8 mouse cellular contexts compared by ENCODE assay signal in genomic region chr11:120749430-120749829, GRCm38 (mm10). TPM values are rescaled to one million over a fixed set of nuclear protein-coding genes. Genes with fewer than 3 reads are reported as not detected.
A peak's percentile ranks its signal among the peaks of the same experiment; 100 is the strongest.
DNase-seq lines count a peak whose midpoint lies in the region; ATAC-seq and TF ChIP-seq lines count a peak whose summit lies in the region.

No protein-coding gene starts in this region.

- no peaks in the 10 kb centered on the region for H3K4me1 ChIP-seq in forebrain, postnatal 0 days (ENCODE audit: insufficient read depth)
- H3K4me1 ChIP-seq in forebrain, embryonic 13.5 days: no peaks in the 10 kb centered on the region
- H3K4me1 ChIP-seq in liver, embryonic 13.5 days (replicated peaks): no peaks in the 10 kb centered on the region
- no peaks in the 10 kb centered on the region for H3K4me1 ChIP-seq in forebrain, embryonic 16.5 days (replicated peaks; ENCODE audit: control insufficient read depth, insufficient read depth, low read length)

- no peak for ATAC-seq in forebrain, postnatal 0 days
- ATAC-seq in forebrain, embryonic 13.5 days: no peak
- ATAC-seq in liver, embryonic 13.5 days (ENCODE audit: low read depth): no peak
- ATAC-seq in forebrain, embryonic 16.5 days: no peak

- H3K9me3 ChIP-seq in forebrain, postnatal 0 days (ENCODE audit: low read length): no peaks in the 10 kb centered on the region
- H3K9me3 ChIP-seq in forebrain, embryonic 13.5 days (replicated peaks): no peaks in the 10 kb centered on the region
- H3K9me3 ChIP-seq in liver, embryonic 13.5 days (replicated peaks): no peaks in the 10 kb centered on the region
- no peaks in the 10 kb centered on the region for H3K9me3 ChIP-seq in forebrain, embryonic 16.5 days (ENCODE audit: control insufficient read depth, low read length)

- H3K4me3 ChIP-seq in forebrain, postnatal 0 days (ENCODE audit: low read depth, low read length): no peak overlapping the region
- H3K4me3 ChIP-seq in forebrain, embryonic 13.5 days: no peak overlapping the region
- no peak overlapping the region for H3K4me3 ChIP-seq in liver, embryonic 13.5 days (replicated peaks)
- no peak overlapping the region for H3K4me3 ChIP-seq in forebrain, embryonic 16.5 days (replicated peaks; ENCODE audit: low read length)

- no peaks in the 10 kb centered on the region for H3K36me3 ChIP-seq in forebrain, postnatal 0 days (ENCODE audit: insufficient read depth)
- H3K36me3 ChIP-seq in forebrain, embryonic 13.5 days (ENCODE audit: poor library complexity, severe bottlenecking): no peaks in the 10 kb centered on the region
- no peaks in the 10 kb centered on the region for H3K36me3 ChIP-seq in liver, embryonic 13.5 days
- no peaks in the 10 kb centered on the region for H3K36me3 ChIP-seq in forebrain, embryonic 16.5 days (ENCODE audit: control insufficient read depth, insufficient read depth)

- H3K27me3 ChIP-seq in forebrain, postnatal 0 days (ENCODE audit: insufficient read depth, low read length): no peaks in the 10 kb centered on the region
- no peaks in the 10 kb centered on the region for H3K27me3 ChIP-seq in forebrain, embryonic 13.5 days
- no peaks in the 10 kb centered on the region for H3K27me3 ChIP-seq in liver, embryonic 13.5 days
- H3K27me3 ChIP-seq in forebrain, embryonic 16.5 days (replicated peaks; ENCODE audit: control insufficient read depth, insufficient read depth, low read length): 0 out of 2 replicates have a peak, but pooled peaks cover 3% of the 10 kb centered on the region

- TF ChIP-seq CTCF in forebrain, postnatal 0 days (IDR thresholded peaks at IDR 0.05; ENCODE audit: low read depth): peak; percentile 24; the same call in 1 of the 2 replicates

- 65% methylated on average over 8 of the region's 8 CpGs for WGBS in forebrain, postnatal 0 days
- WGBS in forebrain, embryonic 13.5 days: 60% methylated on average over 8 of the region's 8 CpGs
- WGBS in liver, embryonic 13.5 days (ENCODE audit: insufficient replicate concordance): 50% methylated on average over 8 of the region's 8 CpGs
- WGBS in forebrain, embryonic 16.5 days: 63% methylated on average over 8 of the region's 8 CpGs

- H3K9ac ChIP-seq in forebrain, postnatal 0 days: no peak overlapping the region
- no peak overlapping the region for H3K9ac ChIP-seq in forebrain, embryonic 13.5 days
- no peak overlapping the region for H3K9ac ChIP-seq in liver, embryonic 13.5 days
- no peak overlapping the region for H3K9ac ChIP-seq in forebrain, embryonic 16.5 days (replicated peaks; ENCODE audit: low read depth, low read length)

- H3K27ac ChIP-seq in forebrain, postnatal 0 days (ENCODE audit: low read depth, low read length): no peak overlapping the region
- H3K27ac ChIP-seq in forebrain, embryonic 13.5 days: no peak overlapping the region
- no peak overlapping the region for H3K27ac ChIP-seq in liver, embryonic 13.5 days
- no peak overlapping the region for H3K27ac ChIP-seq in forebrain, embryonic 16.5 days (ENCODE audit: low read length)

- H3K4me2 ChIP-seq in forebrain, postnatal 0 days (ENCODE audit: low read depth): no peak overlapping the region
- H3K4me2 ChIP-seq in forebrain, embryonic 13.5 days: no peak overlapping the region
- H3K4me2 ChIP-seq in liver, embryonic 13.5 days: no peak overlapping the region
- no peak overlapping the region for H3K4me2 ChIP-seq in forebrain, embryonic 16.5 days (ENCODE audit: low read length)

- DNase-seq in forebrain, postnatal 0 days: no peak
- peak; percentile 75 for DNase-seq in 416B (ENCODE audit: low read depth)
- peak; percentile 40 for DNase-seq in T-cell, adult 2 months (ENCODE audit: low spot score)
- peak; percentile 20 for DNase-seq in liver, embryonic 13.5 days
- DNase-seq in thymus, postnatal 25 days: peak; percentile 43
- no peak for DNase-seq in urinary bladder, postnatal 10 days (ENCODE audit: low spot score)

RNA-seq across cellular contexts. Expression of gene Hmga1b, which starts 13.2 kb away (rescaled TPM):
- total RNA-seq in forebrain, postnatal 0 days (2014; rRNA removed): 0.95 and 1.8 TPM in 2 replicates
- 1.6 and 1.7 TPM in 2 replicates for polyA plus RNA-seq in forebrain, postnatal 0 days (2015; fragmentation: Nextera tagmentation; extraction: Ambion mirVana)
- 2.7 and 4.0 TPM in 2 replicates for polyA plus RNA-seq in forebrain, embryonic 13.5 days (2015; fragmentation: Nextera tagmentation; extraction: Ambion mirVana)
- 4.9 and 6.5 TPM in 2 replicates for polyA plus RNA-seq in liver, embryonic 13.5 days (2015; fragmentation: Nextera tagmentation; extraction: Ambion mirVana)
- polyA plus RNA-seq in forebrain, embryonic 16.5 days (2015; fragmentation: Nextera tagmentation; extraction: Ambion mirVana): 1.7 and 2.2 TPM in 2 replicates

RNA-seq across cellular contexts. Expression of gene Cbr2, which starts 17.5 kb away (rescaled TPM):
- 3.6 and 4.8 TPM in 2 replicates for total RNA-seq in forebrain, postnatal 0 days (2014; rRNA removed)
- polyA plus RNA-seq in forebrain, postnatal 0 days (2015; fragmentation: Nextera tagmentation; extraction: Ambion mirVana): 3.1 and 4.9 TPM in 2 replicates
- polyA plus RNA-seq in forebrain, embryonic 13.5 days (2015; fragmentation: Nextera tagmentation; extraction: Ambion mirVana): 0.26 TPM in 1 of 2 replicates, not detected in the other
- 0.22 TPM in 1 of 2 replicates, not detected in the other for polyA plus RNA-seq in liver, embryonic 13.5 days (2015; fragmentation: Nextera tagmentation; extraction: Ambion mirVana)
- 0.92 and 4.8 TPM in 2 replicates for polyA plus RNA-seq in forebrain, embryonic 16.5 days (2015; fragmentation: Nextera tagmentation; extraction: Ambion mirVana)

RNA-seq across cellular contexts. Expression of gene Dcxr, which starts 22.3 kb away (rescaled TPM):
- total RNA-seq in forebrain, postnatal 0 days (2014; rRNA removed): 7.2 and 13.2 TPM in 2 replicates
- polyA plus RNA-seq in forebrain, postnatal 0 days (2015; fragmentation: Nextera tagmentation; extraction: Ambion mirVana): 11.2 and 12.7 TPM in 2 replicates
- polyA plus RNA-seq in forebrain, embryonic 13.5 days (2015; fragmentation: Nextera tagmentation; extraction: Ambion mirVana): 7.8 and 9.5 TPM in 2 replicates
- 8.8 and 9.6 TPM in 2 replicates for polyA plus RNA-seq in liver, embryonic 13.5 days (2015; fragmentation: Nextera tagmentation; extraction: Ambion mirVana)
- polyA plus RNA-seq in forebrain, embryonic 16.5 days (2015; fragmentation: Nextera tagmentation; extraction: Ambion mirVana): 7.6 TPM in 2 replicates

RNA-seq across cellular contexts. Expression of gene Rac3, which starts 28.2 kb away (rescaled TPM):
- total RNA-seq in forebrain, postnatal 0 days (2014; rRNA removed): 598 and 666 TPM in 2 replicates
- polyA plus RNA-seq in forebrain, postnatal 0 days (2015; fragmentation: Nextera tagmentation; extraction: Ambion mirVana): 681 and 697 TPM in 2 replicates
- polyA plus RNA-seq in forebrain, embryonic 13.5 days (2015; fragmentation: Nextera tagmentation; extraction: Ambion mirVana): 83.0 and 105 TPM in 2 replicates
- polyA plus RNA-seq in liver, embryonic 13.5 days (2015; fragmentation: Nextera tagmentation; extraction: Ambion mirVana): 1.7 and 2.3 TPM in 2 replicates
- 251 and 347 TPM in 2 replicates for polyA plus RNA-seq in forebrain, embryonic 16.5 days (2015; fragmentation: Nextera tagmentation; extraction: Ambion mirVana)

RNA-seq across cellular contexts. Expression of gene Rfng, which starts 34.6 kb away (rescaled TPM):
- 61.9 and 82.8 TPM in 2 replicates for total RNA-seq in forebrain, postnatal 0 days (2014; rRNA removed)
- 114 and 125 TPM in 2 replicates for polyA plus RNA-seq in forebrain, postnatal 0 days (2015; fragmentation: Nextera tagmentation; extraction: Ambion mirVana)
- 58.4 and 63.1 TPM in 2 replicates for polyA plus RNA-seq in forebrain, embryonic 13.5 days (2015; fragmentation: Nextera tagmentation; extraction: Ambion mirVana)
- polyA plus RNA-seq in liver, embryonic 13.5 days (2015; fragmentation: Nextera tagmentation; extraction: Ambion mirVana): 11.2 and 15.4 TPM in 2 replicates
- 95.2 and 119 TPM in 2 replicates for polyA plus RNA-seq in forebrain, embryonic 16.5 days (2015; fragmentation: Nextera tagmentation; extraction: Ambion mirVana)

Comparison
In these comparisons a context has a peak if more than half of its experiments do, and no peak if none do; other contexts are left out.
1. DNase-seq: peak in 416B (single experiment), T-cell, adult 2 months (single experiment), liver, embryonic 13.5 days (single experiment) and thymus, postnatal 25 days (single experiment); none in forebrain, postnatal 0 days (single experiment) and urinary bladder, postnatal 10 days (single experiment).